Mouse (Mus musculus) B cell, adult 62 days (primary cell): ENCODE measurements around the gene Syt2. TPM values are rescaled to one million over a fixed set of nuclear protein-coding genes. Genes with fewer than 3 reads are reported as not detected.

Experiments used
- total RNA-seq: library from RNA; stranded (reverse); gene quantifications from 4 replicates; pipeline ENCODE4 v1.2.4, GENCODE M21; 2023

The Syt2 gene
- not detected in 4 replicates for total RNA-seq

GRCm38 (mm10) chr1:134646261-134646962, at the start of gene Syt2:
Gene Syt2 (plus strand): TSS chr1:134646677.

Other genes starting within 250 kb of the Syt2 start
- gene Cyb5r1, start 241.1 kb upstream of the Syt2 start, total RNA-seq, result 6.6 to 10.5 TPM (median 9.4 TPM) in 4 replicates
- gene Adipor1, start 231.3 kb upstream of the Syt2 start, total RNA-seq, result 73.5 to 79.8 TPM (median 76.4 TPM) in 4 replicates
- gene Klhl12, start 191.1 kb upstream of the Syt2 start, total RNA-seq, result 34.3 to 37.0 TPM (median 34.9 TPM) in 4 replicates
- gene Rabif, start 152.0 kb upstream of the Syt2 start, total RNA-seq, result 19.7 to 20.5 TPM (median 20.2 TPM) in 4 replicates
- not detected in 4 replicates for gene Mgat4e, start 97.0 kb upstream of the Syt2 start, total RNA-seq
- 41.8 to 46.0 TPM (median 43.2 TPM) in 4 replicates for gene Kdm5b, start 86.5 kb upstream of the Syt2 start, total RNA-seq